Mouse (Mus musculus) hindbrain, embryonic 14.5 days (tissue): ENCODE results near the gene Shpk. TPM values are rescaled to one million over a fixed set of nuclear protein-coding genes. Genes with fewer than 3 reads are reported as not detected.

Experiments
- ATAC-seq: fragments of 200-750 bp; cut with Nextera tagmentation; 2 replicates; pipeline ENCODE4 v1.8.0; 2017; ENCODE audit warnings: moderate number of reproducible peaks, mild to moderate bottlenecking, moderate TSS enrichment, moderate library complexity; ENCODE audit not compliant: low FRiP score
- DNase-seq: peaks from one replicate; pipeline ENCODE4 v3.0.0-alpha.2; 2015; ENCODE audit warnings: low spot score
- H3K27ac ChIP-seq: fragments of 300-500 bp; sonication (generic); 2 replicates; pipeline ENCODE4 v1.5.1; 2014; ENCODE audit warnings: mild to moderate bottlenecking, moderate library complexity
- H3K27me3 ChIP-seq: fragments of 300-500 bp; sonication (generic); 2 replicates; pipeline ENCODE4 v1.6.1; 2014; ENCODE audit warnings: mild to moderate bottlenecking, low read length, mixed read lengths; ENCODE audit not compliant: control insufficient read depth, insufficient read depth
- H3K36me3 ChIP-seq: fragments of 300-500 bp; sonication (generic); replicated peaks from 2 replicates; pipeline ENCODE4 v1.6.1; 2014; ENCODE audit not compliant: control insufficient read depth, insufficient read depth
- H3K4me1 ChIP-seq: fragments of 300-500 bp; sonication (generic); replicated peaks from 2 replicates; pipeline ENCODE4 v1.6.1; 2014; ENCODE audit warnings: antibody characterized with exemption, low read length, mixed read lengths; ENCODE audit not compliant: control insufficient read depth, insufficient read depth
- H3K4me2 ChIP-seq: fragments of 300-500 bp; sonication (generic); replicated peaks from 2 replicates; pipeline ENCODE4 v1.6.1; 2014; ENCODE audit warnings: mild to moderate bottlenecking, moderate library complexity
- H3K4me3 ChIP-seq: fragments of 300-500 bp; sonication (generic); replicated peaks from 2 replicates; pipeline ENCODE4 v1.5.1; 2014; ENCODE audit warnings: mild to moderate bottlenecking, low read length
- H3K9ac ChIP-seq: fragments of 300-500 bp; sonication (generic); 2 replicates; pipeline ENCODE4 v1.6.1; 2014
- H3K9me3 ChIP-seq: fragments of 300-500 bp; sonication (generic); 2 replicates; pipeline ENCODE4 v1.6.1; 2016; ENCODE audit warnings: low read length; ENCODE audit not compliant: control insufficient read depth
- WGBS: fragments of 180-500 bp; shearing (Covaris S2); extraction: QIAGEN DNeasy Blood & Tissue Kit; methylation state at CpG from one replicate; pipeline ENCODE4 v1.1.7; 2014; 5-methylcytosine and 5-hydroxymethylcytosine counted together
- polyA plus RNA-seq: library from polyadenylated mRNA; unstranded; fragments of >200 nt; fragmentation: Nextera tagmentation; extraction: Ambion mirVana; gene quantifications from 2 replicates; pipeline ENCODE4 v1.2.1, GENCODE M21; 2014

The Shpk gene
- polyA plus RNA-seq, 1 experiment from 2014 or later, result 1.6 TPM

DNA sequence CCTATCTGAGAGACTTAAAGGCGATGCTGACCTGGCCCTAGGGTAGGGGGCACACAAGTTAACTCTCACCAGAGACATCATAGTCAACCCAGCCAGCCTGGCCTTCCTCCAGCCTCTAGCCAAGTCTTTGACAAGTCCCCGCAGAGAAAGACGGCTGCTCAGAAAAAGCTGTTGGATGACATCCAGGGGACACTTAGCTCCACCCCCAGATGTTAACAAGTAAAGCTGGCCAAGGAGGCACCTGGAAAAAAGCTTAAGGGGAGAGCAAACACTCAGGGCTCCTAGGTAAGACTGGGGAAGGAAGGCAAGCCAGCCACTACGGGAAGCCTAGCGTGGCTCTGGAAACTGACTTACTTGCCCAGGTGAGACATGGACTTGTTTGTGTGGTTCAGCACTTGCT, 27.1 kb upstream of the Shpk start:
- Histone ChIP-seq H3K4me1 (peaks cover 16% of the 10 kb centered on the region), H3K4me2 (no peak overlapping the region), H3K4me3 (no peak overlapping the region), H3K9me3 (no peaks in the 10 kb centered on the region), H3K27ac (no peak overlapping the region), H3K27me3 (no peaks in the 10 kb centered on the region), H3K36me3 (peaks cover 20% of the 10 kb centered on the region; the same call in 1 of the 2 replicates), H3K9ac (no peak overlapping the region)
- DNase-seq, result no peak
- WGBS, result 68% methylated on average over 5 of the region's 5 CpGs
- no peak for ATAC-seq

DNA sequence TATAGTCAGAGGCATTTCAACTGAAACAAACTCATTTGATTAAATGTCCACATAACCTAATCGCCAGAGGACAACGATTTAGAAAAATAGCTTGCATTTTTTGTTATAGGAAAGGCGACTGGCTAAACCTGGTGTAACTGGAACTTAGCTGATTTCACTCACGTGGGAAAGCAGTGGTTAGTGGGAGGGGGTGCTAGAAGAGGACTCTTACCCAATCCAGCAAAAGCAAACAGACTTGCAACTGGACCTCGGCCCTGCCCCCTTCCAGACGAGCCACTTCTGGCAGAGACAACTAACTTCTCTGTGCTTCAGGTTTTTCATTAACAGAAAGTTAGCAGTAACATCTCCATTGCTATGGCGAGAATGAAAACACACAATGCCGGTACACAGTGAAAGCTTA, 23.6 kb upstream of the Shpk start:
- Histone ChIP-seq H3K4me1 (peaks cover 27% of the 10 kb centered on the region), H3K27ac (no peak overlapping the region), H3K9ac (peak overlapping the region; percentile 92), H3K27me3 (no peaks in the 10 kb centered on the region), H3K4me3 (peak overlapping the region; percentile 98), H3K4me2 (peak overlapping the region; percentile 74), H3K36me3 (peaks cover 22% of the 10 kb centered on the region), H3K9me3 (no peaks in the 10 kb centered on the region)
- WGBS, result 44% methylated on average over 8 of the region's 8 CpGs
- no peak for ATAC-seq
- no peak for DNase-seq

DNA sequence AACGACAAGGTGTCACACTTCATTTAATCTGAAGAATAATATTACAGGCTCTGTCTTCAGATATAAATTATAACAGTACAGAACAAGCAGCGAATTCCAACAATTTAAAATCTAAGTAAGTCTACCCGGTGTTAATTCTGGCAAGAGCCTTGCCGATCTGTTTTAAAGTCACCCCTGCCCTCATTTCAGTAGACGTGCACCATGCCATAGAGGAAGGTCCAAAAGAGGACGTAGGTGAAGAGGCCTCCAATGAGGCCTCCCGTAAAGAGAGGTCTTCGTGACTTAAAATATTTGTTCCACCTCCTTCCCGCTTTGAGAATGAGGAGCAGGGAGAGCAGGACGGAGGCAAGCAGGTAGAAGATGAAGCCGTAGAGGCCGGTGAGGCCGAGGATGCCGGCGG, 23.1 kb upstream of the Shpk start:
- ATAC-seq (no peak), DNase-seq (no peak)
- Histone ChIP-seq H3K27me3 (no peaks in the 10 kb centered on the region), H3K36me3 (peaks cover 20% of the 10 kb centered on the region), H3K9ac (peak overlapping the region; percentile 92), H3K4me3 (peak overlapping the region; percentile 98), H3K4me1 (peaks cover 27% of the 10 kb centered on the region), H3K9me3 (no peaks in the 10 kb centered on the region), H3K27ac (peak overlapping the region; percentile 86), H3K4me2 (peak overlapping the region; percentile 74)
- WGBS, result under 1% methylated on average over 15 of the region's 15 CpGs

DNA sequence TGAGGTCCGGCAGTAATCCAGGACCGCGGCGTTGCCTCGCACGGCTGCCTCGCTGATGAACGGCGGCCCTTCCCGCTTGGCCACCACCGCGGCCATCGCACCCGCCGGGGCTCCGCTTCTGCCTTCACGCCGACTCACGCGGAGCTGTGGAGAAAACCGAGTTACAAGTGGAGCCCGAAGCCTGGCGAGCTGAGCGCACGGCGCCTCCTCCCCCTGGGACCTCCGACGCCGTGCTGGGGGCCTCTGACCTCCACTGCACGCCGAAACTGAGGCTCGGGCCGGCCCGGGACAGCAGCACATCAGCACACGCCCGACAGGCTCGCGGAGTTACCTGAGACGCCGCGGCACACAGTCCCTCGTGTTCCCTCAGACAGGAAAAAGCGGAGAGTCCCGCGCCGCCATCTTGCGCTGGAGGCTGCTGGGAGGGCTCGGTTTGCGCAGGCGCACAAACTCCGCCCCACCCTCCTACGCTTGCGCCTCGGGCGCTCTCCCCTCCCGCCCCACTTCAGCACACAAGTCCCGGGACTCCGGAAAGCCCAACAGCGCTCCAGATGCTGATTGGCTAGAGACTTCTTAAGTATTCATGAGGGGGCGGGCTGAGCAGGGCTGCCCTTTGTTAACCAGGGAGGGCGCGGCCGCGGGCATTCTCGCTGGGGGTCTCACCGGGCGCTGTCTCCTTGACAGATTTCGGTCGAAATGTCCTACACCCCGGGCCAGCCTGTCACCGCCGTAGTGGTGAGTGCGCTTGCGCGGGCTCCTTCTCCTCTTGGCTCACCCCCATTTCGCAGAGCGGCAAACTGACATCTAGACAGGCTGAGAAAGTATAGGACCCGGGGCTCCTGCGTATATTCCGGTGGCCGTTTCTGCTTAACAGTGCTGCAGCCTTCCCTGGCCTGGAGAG, 22.4 kb upstream of the Shpk start, which contains the start of the genes Emc6 and Tax1bp3:
TSS of gene Emc6 (minus strand) at position 430 of the 901 bp plus-strand sequence.
TSS of gene Tax1bp3 (plus strand) at position 476 of the 901 bp plus-strand sequence.
- under 1% methylated on average over 81 of the region's 81 CpGs for WGBS
- H3K9me3 ChIP-seq, result no peaks in the 10 kb centered on the region
- H3K36me3 ChIP-seq, result peaks cover 13% of the 10 kb centered on the region
- H3K4me3 ChIP-seq, result peak within 1 kb of the TSS; percentile 98
- DNase-seq (peak; percentile 96), ATAC-seq (peak; percentile 98)
- peak within 1 kb of the TSS; percentile 74 for H3K4me2 ChIP-seq
- H3K4me1 ChIP-seq, result peaks cover 27% of the 10 kb centered on the region
- peak within 1 kb of the TSS; percentile 92 for H3K9ac ChIP-seq
- no peaks in the 10 kb centered on the region for H3K27me3 ChIP-seq
- H3K27ac ChIP-seq, result peak within 1 kb of the TSS; percentile 92

DNA sequence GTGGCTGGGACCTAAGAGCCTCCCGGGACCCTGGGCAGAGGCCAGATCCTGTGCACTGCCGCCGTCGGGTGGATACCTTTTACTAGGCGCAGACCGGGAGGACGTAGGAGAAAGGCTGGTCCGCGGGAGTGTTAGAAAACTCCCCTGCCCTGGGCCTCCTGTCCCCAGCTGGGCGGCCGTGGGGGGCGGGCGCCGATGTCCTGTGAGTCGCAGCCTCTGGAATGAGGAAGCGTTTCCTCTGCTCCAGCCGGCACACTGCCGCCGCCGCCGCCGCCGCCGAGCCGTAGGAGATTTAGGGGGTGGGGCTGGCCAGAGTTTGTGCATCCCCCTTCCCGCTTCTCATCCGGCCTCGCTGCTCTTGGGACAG, 21.8 kb upstream of the Shpk start:
- Histone ChIP-seq H3K9ac (peak overlapping the region; percentile 92), H3K4me3 (peak overlapping the region; percentile 98), H3K9me3 (no peaks in the 10 kb centered on the region), H3K4me2 (peak overlapping the region; percentile 74), H3K4me1 (peaks cover 27% of the 10 kb centered on the region), H3K27me3 (no peaks in the 10 kb centered on the region), H3K27ac (peak overlapping the region; percentile 92), H3K36me3 (peaks cover 18% of the 10 kb centered on the region)
- ATAC-seq (no peak; the same call in 1 of the 2 replicates), DNase-seq (peak; percentile 65)
- WGBS, result 0% methylated on average over 25 of the region's 28 CpGs

DNA sequence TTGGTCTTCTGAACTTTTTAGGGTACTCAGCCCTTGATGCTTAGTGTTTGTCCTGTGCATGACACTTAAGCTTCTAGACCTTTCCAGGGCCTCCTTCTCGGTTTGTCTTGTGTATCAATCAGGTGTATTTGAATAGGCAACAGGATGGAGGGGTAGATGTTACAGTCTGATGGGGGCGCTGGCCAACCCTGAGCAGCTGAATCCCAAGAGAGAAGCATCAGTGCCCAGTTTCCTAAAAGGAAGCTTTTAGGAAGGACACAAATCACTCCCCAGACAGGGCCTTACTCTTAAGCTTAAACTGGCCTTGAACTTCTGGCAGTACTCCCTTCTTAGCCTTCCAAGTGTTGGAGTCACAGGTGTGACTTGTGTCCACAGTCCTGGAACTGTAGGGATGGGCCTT, 21.4 kb upstream of the Shpk start:
- Histone ChIP-seq H3K27ac (peak overlapping the region; percentile 92), H3K9me3 (no peaks in the 10 kb centered on the region), H3K27me3 (no peaks in the 10 kb centered on the region), H3K36me3 (peaks cover 20% of the 10 kb centered on the region), H3K4me2 (peak overlapping the region; percentile 74), H3K9ac (peak overlapping the region; percentile 92), H3K4me3 (peak overlapping the region; percentile 98), H3K4me1 (peaks cover 27% of the 10 kb centered on the region)
- no peak for ATAC-seq
- DNase-seq, result peak; percentile 28
- WGBS, result 8% methylated on average over 2 of the region's 2 CpGs

DNA sequence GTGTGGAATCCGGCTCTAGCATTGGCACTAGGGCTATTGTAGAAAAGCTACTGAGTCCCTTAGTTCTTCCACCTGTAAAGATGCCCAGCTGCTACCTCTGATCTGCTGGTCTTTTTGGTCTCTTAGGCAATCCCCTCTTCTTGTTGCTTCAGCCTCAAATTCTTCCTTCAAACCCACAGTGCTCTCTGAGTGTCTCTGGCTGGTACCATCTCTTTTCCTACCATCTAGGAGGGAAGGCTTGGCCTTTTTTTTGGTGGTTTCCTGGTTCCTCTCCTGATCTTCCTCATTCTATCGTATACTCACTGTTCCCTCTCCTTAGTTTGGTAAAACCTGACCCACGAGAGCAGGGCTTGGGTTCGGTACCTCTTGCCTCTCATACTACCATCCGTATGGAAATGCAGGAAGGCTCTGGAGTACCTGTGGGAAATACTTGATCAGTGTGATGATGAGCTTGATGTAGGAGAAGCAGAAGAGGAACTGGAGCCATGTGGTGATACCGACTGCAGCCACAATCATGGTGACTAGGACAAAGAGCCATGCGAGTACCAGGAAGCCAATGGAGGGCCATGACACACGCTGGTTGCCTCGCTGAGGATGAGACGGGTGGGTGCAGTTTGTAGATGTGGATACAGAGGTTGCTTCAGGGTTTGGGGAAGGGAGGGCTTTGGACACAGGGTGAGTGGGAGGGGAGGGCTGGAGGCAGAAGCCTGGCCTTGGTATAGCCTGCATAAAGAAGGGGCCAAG, 13.2 kb upstream of the Shpk start:
- H3K27ac ChIP-seq, result no peak overlapping the region
- 92% methylated on average over 10 of the region's 10 CpGs for WGBS
- no peak overlapping the region for H3K9ac ChIP-seq
- H3K27me3 ChIP-seq, result no peaks in the 10 kb centered on the region
- no peak overlapping the region for H3K4me3 ChIP-seq
- H3K4me1 ChIP-seq, result no peaks in the 10 kb centered on the region
- H3K4me2 ChIP-seq, result no peak overlapping the region
- peaks cover 81% of the 10 kb centered on the region for H3K36me3 ChIP-seq
- no peaks in the 10 kb centered on the region for H3K9me3 ChIP-seq
- ATAC-seq (no peak), DNase-seq (no peak)

DNA sequence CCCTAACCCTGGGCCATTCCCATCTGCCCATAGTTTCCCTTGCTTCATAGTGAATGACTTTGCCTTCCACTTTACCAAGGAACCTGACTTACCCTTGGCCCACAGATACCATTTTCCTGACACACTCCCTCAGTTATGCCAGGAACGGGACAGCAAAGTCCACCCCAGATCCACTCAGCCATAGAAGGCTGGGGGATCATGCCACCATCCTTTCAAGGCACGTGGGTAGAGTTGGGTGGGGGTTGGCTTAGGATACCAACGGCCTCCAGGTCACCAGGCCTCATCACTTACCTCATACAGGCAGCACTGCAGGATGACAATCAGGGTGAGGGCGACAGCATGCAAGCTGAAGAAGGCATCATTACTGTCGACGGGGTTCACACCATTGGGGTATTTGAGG, 12.0 kb upstream of the Shpk start:
- Histone ChIP-seq H3K27me3 (no peaks in the 10 kb centered on the region), H3K36me3 (peaks cover 88% of the 10 kb centered on the region), H3K27ac (no peak overlapping the region), H3K9me3 (no peaks in the 10 kb centered on the region), H3K4me3 (no peak overlapping the region), H3K9ac (no peak overlapping the region), H3K4me1 (no peaks in the 10 kb centered on the region), H3K4me2 (no peak overlapping the region)
- WGBS, result 89% methylated on average over 6 of the region's 6 CpGs
- no peak for DNase-seq
- no peak for ATAC-seq

DNA sequence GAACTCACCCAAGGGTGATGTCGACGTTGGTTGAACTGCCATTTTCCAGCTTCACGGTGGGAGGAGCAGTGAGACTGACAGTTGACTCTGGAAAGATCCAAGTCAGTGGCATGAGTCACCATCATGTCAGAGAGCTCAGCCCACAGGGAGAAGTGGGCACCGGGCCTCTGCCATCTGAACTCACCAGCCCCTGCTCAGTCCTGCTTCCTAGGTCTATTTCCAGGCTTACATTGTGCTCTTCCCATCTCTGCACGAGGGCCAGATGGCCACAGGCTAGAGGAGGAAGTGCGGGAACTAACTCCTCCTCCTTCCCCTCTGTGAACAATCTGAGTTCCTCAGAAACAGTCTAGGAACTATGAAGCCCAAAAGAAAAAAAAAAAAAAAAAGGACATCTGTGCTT, 6.2 kb upstream of the Shpk start:
- Histone ChIP-seq H3K9me3 (no peaks in the 10 kb centered on the region), H3K27me3 (no peaks in the 10 kb centered on the region), H3K9ac (no peak overlapping the region), H3K4me1 (peaks cover 8% of the 10 kb centered on the region), H3K4me3 (no peak overlapping the region), H3K27ac (no peak overlapping the region), H3K4me2 (no peak overlapping the region), H3K36me3 (peaks cover 64% of the 10 kb centered on the region)
- WGBS, result 82% methylated on average over 6 of the region's 6 CpGs
- ATAC-seq (no peak), DNase-seq (no peak)
